Mouse (Mus musculus) stomach, postnatal 0 days (tissue): Measurements from ENCODE around the gene Snx6.
"Not testable (repeated sequence)": the region's sequence is repeated elsewhere in the genome, so short reads cannot be mapped to it uniquely, and the experiment has no call there.

Experiments
- CTCF ChIP-seq: IDR thresholded peaks from 2 replicates; pipeline ENCODE4 v1.5.1; 2016; ENCODE audit warnings: antibody characterized with exemption, low read depth, mild to moderate bottlenecking, moderate library complexity
- EP300 ChIP-seq: optimal IDR thresholded peaks from 2 replicates; pipeline ENCODE3; 2016; ENCODE audit warnings: antibody characterized with exemption

DNA sequence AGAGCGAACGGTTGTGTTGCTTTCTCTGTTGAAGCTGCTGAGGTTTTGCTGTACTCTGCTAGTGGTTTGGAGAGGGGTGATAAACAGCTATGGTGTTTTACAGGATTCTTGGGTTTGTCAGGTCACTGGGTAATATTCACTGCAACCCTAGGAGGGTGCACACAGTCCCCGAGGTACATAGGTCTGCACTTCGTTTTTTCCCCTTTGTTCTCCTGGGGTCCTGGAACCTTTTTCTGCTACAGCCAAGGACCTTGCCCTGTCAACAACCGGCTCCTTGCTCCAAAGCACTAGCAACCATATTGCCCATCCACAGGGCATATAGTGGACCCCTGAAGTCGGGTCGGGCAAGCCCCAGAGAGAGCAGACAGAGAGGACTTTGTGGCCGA is 85.0 kb downstream of the Snx6 start:
- not testable (repeated sequence) for TF ChIP-seq CTCF, EP300
